Mouse (Mus musculus) spleen, adult 2 months (tissue): Measurements from ENCODE around the gene Myof.

Source experiments
- CTCF ChIP-seq: fragments of 200-500 bp; IDR thresholded peaks from 2 replicates; pipeline ENCODE4 v1.5.1; 2011; ENCODE audit warnings: mild to moderate bottlenecking, inconsistent platforms; ENCODE audit not compliant: insufficient read depth, insufficient read length, insufficient replicate concordance; ENCODE audit errors: extremely low read depth
- POLR2A ChIP-seq: fragments of 200-500 bp; IDR thresholded peaks from 2 replicates; pipeline ENCODE4 v1.6.1; 2011; ENCODE audit warnings: low read depth, low read length, inconsistent platforms

- no peak for TF ChIP-seq CTCF
- TF ChIP-seq POLR2A = no peak
These were observed 39.5 kb downstream of the Myof start for GRCm38 (mm10) chr19:38003671-38004521.
